Mouse (Mus musculus) lung, postnatal 14 days (tissue): ENCODE data around the gene Hyal3.
A peak's percentile ranks its signal among the peaks of the same experiment; 100 is the strongest.

Experiments used
- DNase-seq: peaks from one replicate; pipeline ENCODE4 v3.0.0; 2021

Hyal3 gene

DNA sequence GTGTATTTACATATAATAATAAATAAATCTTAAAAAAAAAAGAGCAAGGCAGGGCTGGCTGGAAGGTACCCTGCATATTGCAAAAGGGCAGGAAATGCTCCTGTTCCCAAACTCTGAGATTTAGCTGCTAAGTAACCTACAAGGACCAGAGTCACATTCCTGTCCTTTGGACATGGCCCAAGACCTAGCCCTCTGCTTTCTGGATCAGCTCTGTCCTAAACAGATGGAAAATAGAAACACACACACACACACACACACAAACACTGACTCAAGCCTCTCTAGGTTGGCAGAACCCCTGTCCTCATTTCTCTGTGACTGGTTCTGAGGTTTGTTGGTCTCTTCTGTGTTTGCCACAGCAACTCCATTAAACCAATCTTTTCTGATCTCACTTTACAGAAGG is 40.3 kb downstream of the Hyal3 start:
- DNase-seq = no peak

DNA sequence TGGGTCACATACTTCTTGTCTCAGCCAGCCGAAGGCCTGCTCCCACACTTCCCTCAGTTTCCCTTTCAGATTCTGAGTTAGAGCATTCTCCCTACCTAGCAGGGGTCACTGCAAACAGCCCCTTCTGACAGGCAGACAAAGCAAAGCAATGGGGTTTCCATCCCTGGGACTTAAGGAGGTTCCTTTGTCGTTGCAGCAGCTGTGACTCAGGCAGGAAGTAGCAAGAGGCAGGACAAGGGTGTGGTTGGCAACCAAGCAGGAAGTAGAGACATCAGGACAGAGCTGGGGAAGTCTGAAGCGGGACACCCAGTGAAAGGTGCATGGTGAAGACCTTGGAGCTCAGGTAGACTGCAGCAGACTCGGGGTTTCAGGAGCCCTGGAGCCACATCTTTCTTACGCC is 43.9 kb downstream of the Hyal3 start:
- DNase-seq = no peak

DNA sequence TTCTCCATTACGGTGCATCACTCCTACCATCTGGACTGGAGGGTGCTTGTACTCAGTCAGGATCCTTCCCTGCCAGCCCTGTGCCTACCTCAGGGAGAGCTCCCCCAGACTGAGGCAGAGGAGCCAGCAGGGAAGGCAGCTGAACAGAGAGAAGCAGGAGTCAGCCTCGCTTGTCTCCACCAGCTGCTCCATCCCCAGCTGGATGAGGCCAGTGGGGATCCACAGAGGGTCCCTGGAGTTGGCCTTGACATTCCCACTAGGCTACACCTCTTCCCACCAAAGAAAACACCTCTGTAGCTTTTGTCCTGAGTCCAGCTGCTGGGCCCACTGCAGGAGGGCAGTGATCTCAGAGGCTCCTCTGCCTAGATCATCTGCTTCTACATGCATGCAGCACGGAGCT is 44.3 kb downstream of the Hyal3 start:
- DNase-seq = no peak

DNA sequence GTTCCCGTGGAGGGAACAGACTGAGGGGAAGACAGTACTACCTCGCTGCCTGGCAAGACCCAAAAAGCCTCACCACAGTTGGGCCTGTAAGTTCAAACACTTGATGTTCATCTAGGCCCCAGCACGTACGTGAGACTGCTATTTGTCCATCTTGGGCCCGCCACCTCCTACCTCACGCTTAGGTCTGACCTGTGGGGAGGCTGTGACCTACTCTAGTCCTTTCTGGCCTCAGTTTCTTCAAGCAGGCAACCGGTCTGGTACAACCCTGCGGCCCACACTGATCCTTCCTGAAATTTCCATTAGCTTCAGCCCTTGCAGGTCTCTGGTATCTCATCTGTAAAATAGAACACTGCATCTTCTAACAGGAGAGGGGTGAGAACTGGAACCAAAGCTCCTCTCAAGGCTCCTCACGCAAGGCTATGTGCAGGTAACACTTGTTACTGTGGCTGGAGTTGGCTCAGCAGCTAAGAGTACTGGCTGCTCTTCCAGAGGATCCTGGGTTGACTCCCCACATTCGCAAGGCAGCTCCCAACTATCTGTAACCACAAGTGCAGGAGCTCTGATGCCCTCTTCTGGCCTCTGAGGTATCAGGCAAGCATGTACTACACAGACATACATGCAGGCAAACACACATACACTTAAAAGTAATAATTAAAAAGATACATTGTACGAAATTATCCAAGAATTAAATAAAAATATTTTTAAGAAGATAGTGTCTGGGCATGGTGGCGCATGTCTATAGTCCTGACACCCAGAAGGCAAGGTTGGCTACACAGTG is 44.9 kb downstream of the Hyal3 start:
- DNase-seq = no peak

DNA sequence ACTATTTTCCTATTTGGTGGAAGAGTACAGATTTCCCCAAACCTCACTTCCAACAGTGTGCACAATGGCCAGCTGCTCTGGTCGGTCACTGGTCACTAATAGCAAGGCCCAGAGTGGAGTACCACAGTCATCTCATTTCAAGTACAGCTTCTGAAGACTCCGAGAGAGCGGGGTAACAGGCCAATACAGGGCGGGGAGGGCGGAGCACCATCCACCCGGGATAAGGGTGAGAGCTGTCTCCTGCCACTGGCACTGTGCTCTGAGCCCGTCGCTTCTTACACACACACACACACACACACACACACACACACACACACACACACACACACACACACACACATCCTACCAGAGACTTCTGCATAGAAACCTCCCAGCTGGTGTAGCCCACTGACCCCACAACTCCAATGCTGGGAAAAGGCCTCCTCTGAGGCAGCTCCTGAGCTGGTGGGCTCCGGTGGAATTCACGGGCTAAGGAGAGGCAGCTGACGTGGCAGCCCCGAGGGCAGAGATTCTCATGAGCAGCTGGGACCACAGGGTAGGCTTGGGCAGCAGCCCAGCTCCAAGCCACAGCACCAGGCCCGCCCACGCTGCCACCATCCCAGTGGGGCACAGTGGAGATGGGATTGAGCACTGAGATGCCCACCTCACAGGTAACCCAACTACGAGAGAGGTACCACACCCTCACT is 45.7 kb downstream of the Hyal3 start:
- no peak for DNase-seq

DNA sequence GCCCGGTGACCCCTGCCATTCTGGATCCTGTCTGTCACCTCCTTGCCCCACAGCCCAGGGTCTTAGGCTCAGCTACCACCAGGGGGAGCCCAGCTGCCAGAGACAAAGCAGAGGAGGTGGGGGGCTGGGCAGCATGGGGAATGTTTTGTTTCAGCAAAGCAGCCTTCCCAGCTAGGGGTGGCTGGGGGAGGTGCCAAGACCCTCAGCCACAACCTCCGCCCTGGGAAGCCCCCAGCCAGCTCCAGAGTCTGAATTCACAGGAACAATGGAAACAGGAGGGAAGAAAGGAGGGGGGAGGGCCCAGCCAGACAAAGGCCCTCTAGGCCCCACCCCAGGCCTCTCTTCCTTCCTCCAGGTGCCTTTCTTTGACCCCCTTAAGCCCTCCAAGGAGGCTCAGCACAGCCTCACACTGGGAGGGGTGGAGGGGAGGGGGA is 46.2 kb downstream of the Hyal3 start:
- peak; percentile 92 for DNase-seq

DNA sequence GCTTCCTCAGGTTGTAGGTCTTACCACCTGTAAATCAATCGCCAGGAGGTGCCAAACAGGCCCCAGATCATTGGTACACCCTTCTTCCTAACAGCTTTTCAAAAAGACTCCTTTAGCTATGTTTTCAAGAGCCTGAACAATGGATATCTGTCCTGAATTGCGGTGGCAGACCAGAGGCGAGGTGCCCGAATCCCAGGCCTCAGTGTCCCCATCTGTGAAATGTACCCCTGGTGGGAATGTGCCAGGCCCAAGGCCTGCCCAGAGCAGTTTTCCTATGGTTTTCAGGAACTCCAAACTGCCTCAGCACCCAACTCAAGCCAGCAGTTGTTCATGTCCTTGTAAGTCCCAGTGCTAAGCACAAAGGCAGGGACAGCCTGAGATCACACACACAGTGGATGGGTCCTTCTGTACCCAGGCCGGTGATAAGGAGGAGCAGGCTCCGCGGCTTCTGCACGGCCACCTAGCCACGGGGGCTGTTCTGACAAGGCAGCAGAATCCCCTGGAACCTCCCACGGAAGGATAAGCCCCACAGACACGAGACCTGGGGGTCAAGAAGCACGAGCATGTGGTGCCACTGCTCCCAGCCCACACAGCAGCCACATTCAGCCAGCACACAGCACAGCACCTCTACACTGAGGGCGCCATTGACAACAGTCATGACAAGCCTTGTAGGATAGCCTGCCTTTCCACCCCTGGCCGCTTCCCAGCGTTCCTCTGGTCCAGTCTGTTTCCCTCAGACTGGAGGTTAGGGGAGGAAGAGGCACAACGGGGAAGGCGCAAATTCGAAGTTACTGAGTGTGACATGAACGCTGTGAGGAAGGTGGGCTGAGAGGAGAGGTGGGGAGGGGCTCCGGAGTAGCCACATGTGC is 47.0 kb downstream of the Hyal3 start:
- DNase-seq = no peak

DNA sequence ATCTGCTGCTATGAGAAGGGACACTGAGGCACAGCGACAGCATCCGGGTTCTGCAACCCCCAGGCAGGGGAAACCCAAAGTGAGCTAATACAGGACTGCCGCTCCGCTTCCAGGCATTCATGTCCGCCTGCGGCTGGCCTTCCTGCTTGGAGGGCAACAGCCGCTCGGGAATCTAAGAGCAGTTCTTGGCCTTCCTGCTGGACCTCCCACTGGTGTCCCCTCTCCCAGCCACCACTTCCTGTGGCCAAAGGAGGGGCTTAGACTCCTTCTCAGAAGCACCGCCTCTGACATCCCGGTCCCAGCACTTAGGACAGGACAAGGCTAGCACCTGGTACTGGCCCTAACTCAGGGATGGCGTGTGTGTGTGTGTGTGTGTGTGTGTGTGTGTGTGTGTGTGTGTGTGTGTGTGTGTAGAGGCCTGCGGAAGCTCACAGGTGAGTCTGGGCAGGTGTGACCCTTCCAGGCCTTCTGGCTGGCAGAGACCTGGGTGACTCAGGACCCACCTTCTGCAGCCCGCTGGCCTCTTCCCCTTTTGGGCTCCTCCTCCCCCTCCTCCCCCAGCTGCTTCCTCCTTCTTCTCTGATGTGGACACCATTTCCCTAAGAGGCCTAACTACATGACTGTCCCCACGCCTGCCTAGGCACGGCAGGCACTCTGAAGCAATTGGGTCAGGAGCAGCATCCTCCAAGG is 48.2 kb downstream of the Hyal3 start:
- DNase-seq = peak; percentile 59

DNA sequence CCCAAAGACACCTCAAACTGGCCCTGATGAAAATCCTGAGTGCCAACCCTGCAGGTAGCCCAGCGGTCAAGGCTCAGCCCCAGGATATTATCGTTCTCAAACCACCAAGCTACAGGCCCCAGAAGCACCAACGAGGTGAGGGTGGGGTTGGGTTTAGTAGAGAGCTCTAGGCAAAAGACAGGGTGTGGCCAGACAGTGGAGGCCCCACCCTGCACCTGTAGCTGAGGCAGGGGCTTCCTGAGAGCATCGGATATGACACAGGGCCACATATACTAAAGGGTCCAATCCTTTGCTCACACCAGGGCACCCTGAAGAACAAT is 48.8 kb downstream of the Hyal3 start:
- no peak for DNase-seq

DNA sequence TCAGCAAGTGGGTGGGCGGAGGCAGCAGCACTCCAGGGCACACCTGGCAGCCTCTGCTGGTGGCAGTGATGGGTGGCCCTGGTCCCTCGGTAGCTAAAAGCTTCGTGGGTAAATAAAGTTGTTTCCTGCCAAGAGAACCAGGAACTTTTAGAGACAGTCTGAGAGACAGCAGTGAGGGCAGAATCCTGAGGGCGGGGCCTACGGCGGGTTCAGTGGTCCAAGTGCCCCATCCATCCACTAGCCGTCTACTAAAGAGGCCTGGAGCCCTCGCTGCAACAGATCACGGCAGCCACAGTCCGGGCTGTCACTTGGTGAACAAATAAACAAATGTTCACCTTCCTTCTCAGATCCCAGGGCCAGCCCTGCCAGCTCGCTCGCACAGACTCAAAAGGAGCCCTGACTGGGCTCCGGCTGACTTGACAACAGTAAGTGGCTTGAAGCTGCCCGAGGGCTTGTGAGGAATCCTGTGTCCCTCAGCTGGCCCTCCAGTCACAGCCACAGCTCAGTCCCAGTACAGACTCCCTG is 49.3 kb downstream of the Hyal3 start:
- no peak for DNase-seq

DNA sequence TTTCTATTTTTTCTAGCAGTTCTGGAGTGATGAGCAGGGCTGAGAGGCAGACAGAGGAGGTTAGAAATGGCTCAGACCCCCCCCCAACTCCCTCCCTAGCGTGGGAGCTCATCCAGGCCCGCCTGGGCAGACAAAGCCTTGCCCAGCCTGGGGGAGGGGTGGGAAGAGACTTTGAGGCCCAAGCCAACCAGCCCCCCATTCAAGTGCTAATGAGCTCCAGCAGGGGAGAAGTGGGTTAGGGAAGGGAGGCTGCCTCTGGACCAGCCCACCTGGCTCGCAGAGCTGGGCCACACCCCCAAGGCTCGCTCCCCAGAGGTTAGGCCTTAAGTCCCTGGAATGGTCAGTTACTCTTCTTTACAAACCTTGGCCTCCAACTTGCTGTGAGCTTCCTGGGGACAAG is 50.0 kb downstream of the Hyal3 start:
- DNase-seq = no peak

DNA sequence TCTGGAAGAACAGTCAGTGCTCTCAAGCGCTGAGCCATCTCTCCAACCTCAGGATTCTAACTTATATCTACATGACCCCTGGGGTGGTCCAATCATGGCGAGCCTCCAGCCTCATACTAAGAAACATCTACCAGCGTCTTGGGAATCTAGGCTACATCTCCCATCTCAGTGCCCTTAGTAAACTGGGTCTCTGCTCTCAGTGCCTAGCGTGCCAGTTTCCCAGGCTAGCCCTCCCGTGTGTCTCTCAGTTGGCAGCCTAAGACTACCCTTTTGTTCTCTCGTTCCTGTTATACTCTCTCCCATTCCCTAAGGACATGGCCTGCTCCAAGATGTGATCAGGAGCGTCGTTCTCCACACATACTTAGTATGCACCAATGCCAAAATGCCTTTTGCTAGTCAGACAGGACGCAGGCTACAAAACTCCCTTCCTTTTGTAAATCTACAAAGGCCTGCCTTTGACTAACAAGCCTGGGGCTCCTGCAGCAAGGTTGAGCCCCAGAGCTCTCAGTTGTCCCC is 50.8 kb downstream of the Hyal3 start:
- no peak for DNase-seq

DNA sequence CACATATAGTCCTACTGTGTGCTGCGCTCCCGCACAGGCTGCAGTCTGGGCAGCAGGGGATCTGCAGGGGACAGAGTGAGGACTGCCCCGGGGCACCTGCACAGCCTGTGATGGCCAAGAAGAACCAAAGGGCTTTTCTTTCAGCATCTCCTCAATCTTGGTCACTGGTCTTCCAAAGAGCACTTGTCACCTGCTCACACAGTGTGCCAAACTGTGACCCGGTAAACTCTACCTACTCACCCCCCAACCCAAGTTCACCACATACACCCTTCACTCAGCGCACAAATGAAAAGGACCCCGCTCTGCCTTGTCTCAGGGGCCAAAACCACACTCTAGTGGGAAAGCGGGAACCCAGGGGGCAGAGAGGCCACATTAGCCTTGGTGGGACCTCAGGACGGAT is 51.2 kb downstream of the Hyal3 start:
- no peak for DNase-seq

DNA sequence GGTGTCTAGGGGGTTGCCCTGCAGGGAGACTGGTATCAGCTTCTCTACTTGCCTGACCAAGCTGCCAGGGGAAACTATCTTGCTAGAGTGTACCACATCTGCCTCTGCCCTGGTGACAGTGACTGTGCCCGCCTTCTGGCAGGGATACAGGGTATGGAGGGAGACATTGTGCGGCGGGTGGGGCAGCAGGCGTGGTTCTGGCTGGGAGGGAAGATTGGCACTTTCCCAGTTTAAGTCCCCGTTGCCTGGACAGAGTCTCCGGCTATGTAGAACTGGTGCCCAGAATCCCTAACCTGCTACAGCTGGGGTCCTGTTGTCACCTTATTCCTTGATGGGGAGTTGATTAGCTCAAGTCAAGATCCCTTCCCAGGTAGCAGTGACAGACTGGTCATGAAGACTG is 51.9 kb downstream of the Hyal3 start:
- DNase-seq = peak; percentile 73

DNA sequence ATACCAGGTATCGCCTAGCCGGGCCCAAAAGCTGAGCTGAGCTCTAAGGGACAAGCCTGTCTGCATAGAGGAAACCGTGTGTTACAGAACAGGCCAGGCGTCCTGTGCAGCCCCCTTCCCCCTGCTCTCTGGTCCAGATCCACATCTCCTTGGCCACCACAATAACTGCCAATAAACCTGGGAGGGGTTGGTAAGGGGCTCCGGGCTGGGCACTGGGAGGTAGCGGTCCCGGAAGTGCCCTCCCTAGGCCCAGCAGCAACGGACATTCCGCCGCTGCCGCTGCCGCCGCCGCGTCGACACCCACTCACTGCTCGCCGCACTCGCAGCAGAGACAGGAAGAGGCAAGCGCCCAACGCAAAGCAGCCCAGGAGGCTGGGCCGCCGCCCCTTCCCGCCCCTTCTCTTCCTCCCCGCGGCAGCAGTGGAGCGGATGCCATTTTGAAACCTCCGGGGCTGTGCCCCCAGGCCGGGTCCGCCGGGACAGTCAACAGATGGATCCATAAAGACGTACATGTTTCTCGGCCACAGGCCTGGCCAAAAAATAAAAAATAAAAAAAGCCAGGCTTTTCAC is 52.6 kb downstream of the Hyal3 start:
- peak; percentile 87 for DNase-seq

DNA sequence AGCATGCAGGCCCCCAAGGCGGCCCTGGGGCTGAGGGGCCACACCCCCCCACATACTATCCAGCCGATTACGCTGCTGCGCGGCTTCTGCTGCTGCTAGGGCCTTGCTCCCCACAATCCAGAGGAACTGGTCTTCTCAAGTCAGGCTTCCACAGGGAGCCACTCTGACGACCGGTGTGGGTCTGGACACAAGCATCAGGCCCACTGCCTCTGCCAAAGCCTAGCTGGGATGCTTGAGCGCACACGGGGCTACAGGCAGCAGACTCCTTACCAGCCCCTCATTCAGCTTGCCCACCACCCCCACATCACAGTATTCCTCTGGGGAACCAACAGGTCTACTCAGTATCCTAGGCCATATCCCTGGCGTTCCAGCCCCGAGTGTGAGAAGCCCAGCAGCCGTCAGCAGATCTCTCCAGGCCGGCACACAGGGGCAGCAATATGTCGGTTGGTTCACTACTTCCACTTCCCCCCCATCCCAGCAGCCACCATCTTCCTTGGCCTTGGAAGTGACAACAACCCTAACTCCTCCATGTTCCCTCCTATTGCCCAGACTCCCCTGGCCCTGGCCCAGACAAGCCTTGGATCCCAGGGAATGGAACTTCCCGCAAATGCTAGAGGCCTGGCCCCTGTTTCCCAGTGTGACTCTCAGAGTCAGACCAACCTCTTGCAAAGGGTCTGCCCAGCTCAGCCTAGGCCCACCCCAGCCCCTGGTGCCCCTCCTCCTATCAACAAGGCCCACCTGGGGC is 53.2 kb downstream of the Hyal3 start:
- peak; percentile 31 for DNase-seq

DNA sequence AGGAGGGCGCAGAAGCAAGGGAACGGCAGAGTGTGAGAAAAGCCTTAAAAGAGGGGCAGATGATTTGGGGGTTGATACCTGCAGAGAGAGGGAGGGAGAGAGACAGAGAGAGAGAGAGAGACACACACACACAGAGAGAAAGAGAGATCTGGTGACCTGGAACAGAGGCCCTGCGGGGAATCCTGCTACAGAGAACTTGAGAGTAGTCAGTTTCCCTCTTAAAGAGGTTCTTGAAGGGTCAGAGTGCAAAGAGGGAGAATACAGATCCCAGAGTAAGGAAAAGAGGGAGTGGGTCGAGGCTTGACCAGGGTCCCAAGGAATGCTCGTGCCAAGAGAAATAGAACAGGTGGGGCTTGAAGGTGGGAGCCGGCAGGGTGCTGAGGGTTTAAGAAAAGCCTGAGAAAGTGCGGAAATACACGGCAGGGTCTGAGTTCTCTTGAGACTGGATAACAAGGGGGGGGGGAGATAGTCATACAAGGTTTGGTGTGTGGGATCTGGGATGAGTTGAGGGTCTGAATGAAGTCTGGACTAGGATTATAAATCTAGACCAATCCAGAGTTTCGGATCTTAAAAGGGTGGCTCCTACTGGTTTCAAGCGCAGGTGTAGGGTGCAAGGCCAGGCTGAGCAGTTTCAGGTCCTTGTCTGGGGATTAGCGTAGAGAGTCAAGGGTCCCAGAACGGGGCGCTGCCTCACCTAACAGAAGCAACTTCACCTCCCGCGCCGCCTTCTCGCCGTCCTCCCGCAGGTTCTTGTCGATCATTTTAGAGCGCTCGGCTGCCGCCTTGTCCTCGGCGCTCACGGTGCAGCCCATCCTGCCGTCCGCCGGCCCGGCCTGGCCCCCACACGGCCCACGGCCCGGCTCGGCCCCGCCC is 54.0 kb downstream of the Hyal3 start:
- no peak for DNase-seq

DNA sequence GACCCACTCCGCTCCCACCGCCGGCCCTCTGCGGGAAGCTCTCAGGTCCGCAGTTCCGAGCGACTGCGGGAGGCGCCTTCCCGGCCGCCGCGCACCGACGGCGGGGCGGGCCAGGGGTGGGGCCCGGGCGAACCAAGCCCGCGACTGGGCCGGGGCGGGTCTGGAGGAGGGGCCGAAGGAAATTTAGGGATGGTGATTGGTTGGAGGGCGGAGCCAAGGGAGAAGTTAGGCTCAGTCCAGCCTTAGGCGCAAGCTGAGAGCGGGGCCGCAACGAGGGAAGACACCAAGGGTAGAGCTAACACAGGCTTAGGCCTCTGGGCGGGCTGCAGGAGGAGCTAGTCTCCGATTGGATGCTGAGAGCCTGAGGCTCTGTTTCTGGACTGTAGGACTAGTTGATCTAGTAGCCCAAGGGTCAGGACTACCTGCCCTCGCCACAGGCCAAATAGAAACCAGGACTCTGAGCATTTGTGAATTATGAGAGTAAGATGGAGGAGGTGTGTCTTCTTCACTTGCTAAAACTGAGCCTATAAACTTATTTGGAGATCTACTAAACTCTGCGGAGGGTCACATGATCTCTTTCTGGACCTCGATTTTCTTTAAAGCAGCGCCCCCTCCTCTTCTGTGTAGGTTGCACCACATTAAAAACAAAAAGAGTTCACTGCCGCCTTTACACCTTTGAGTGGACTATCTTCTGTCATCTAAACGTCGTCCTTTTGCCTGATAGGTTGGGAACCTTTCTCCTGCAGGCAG is 54.8 kb downstream of the Hyal3 start, which contains the start of gene Gnai2:
Gnai2 (minus strand) TSS at position 89 of the 750 bp plus-strand sequence.
- DNase-seq = peak; percentile 97
